Mouse (Mus musculus): ENCODE results near the gene Btnl2. TPM values are rescaled to one million over a fixed set of nuclear protein-coding genes. Genes with fewer than 3 reads are reported as not detected.

The Btnl2 gene
- polyA plus RNA-seq, 1 experiment from 2014 or later = not detected

DNA sequence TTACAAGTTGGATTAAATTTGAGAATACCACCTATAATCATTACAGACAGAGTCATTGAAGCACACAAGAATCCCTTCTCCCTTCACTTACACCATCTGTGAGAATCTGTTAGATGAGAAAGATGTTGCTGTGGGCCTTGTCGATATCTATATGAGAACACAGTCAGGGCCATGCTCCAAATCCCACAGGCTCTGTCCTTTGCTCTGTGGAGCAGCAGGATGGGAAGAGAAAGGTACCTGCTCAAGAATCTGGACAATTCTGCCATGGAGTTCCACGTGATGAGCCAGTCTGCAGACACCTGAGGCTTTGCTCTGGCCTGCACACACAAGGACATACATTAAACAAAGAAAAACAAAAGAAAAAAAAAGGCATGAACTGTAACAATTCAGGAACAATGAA, 37.9 kb upstream of the Btnl2 start:
- no peak for ATAC-seq (ENCODE audit: low FRiP score)
- Histone ChIP-seq H3K9me3 (replicated peaks) (no peaks in the 10 kb centered on the region), H3K4me2 (replicated peaks) (no peak overlapping the region), H3K9ac (no peak overlapping the region), H3K27ac (no peak overlapping the region), H3K4me3 (no peak overlapping the region), H3K27me3 (no peaks in the 10 kb centered on the region), H3K36me3 (no peaks in the 10 kb centered on the region), H3K4me1 (no peaks in the 10 kb centered on the region)
- 77% methylated on average over 2 of the region's 2 CpGs for WGBS

- Histone ChIP-seq H3K4me2 (replicated peaks) (no peak overlapping the region), H3K9ac (no peak overlapping the region), H3K4me3 (no peak overlapping the region), H3K36me3 (no peaks in the 10 kb centered on the region), H3K9me3 (replicated peaks) (no peaks in the 10 kb centered on the region), H3K27me3 (no peaks in the 10 kb centered on the region), H3K27ac (no peak overlapping the region), H3K4me1 (no peaks in the 10 kb centered on the region)
- no peak for ATAC-seq (ENCODE audit: low FRiP score)
- 45% methylated on average over 2 of the region's 2 CpGs for WGBS
Measured at GRCm38 (mm10) chr17:34317275-34317674, 37.3 kb upstream of the Btnl2 start.

- Histone ChIP-seq H3K27me3 (no peaks in the 10 kb centered on the region), H3K9ac (no peak within 1 kb of the TSS), H3K27ac (no peak within 1 kb of the TSS), H3K4me2 (replicated peaks) (no peak within 1 kb of the TSS), H3K9me3 (replicated peaks) (no peaks in the 10 kb centered on the region), H3K4me3 (no peak within 1 kb of the TSS), H3K4me1 (no peaks in the 10 kb centered on the region), H3K36me3 (no peaks in the 10 kb centered on the region)
- no peak for ATAC-seq (ENCODE audit: low FRiP score)
- 35% methylated on average over 4 of the region's 4 CpGs for WGBS
Measured at GRCm38 (mm10) chr17:34325436-34325835, 29.2 kb upstream of the Btnl2 start, which contains the start of gene H2-Eb2. H2-Eb2 (plus strand) TSS chr17:34325665.

- Histone ChIP-seq H3K36me3 (no peaks in the 10 kb centered on the region), H3K9me3 (replicated peaks) (no peaks in the 10 kb centered on the region), H3K9ac (no peak overlapping the region), H3K4me1 (no peaks in the 10 kb centered on the region), H3K4me3 (no peak overlapping the region), H3K27ac (no peak overlapping the region), H3K4me2 (replicated peaks) (no peak overlapping the region), H3K27me3 (no peaks in the 10 kb centered on the region)
- no peak for ATAC-seq (ENCODE audit: low FRiP score)
- WGBS = 68% methylated on average over 3 of the region's 3 CpGs
Measured at GRCm38 (mm10) chr17:34326373-34326772, 28.2 kb upstream of the Btnl2 start.

DNA sequence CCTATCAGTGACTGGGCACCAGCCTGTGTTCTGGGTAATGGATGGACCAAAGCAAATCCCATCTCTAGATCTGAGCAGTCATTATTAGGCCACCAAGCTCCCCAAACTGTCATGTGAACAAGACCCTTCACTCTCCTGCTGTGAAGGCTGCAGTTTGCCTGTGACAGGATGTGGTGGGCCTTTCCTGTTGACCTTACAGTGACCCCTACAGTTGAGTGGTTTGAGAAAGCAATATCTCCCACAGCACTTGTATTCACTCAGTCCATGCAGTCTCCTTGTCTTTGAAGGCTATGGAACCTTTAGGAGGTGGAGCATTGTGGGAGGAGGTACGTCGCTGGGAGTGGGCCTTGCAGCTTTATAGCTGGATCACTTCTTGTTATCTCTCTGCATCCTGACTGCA, 24.8 kb upstream of the Btnl2 start:
- WGBS = 63% methylated on average over 2 of the region's 2 CpGs
- no peaks in the 10 kb centered on the region for H3K36me3 ChIP-seq
- H3K4me1 ChIP-seq = no peaks in the 10 kb centered on the region
- no peaks in the 10 kb centered on the region for H3K27me3 ChIP-seq
- no peak overlapping the region for H3K4me3 ChIP-seq
- H3K9me3 ChIP-seq (replicated peaks) = no peaks in the 10 kb centered on the region
- no peak for ATAC-seq (ENCODE audit: low FRiP score)
- no peak overlapping the region for H3K9ac ChIP-seq
- no peak overlapping the region for H3K27ac ChIP-seq
- H3K4me2 ChIP-seq (replicated peaks) = no peak overlapping the region

DNA sequence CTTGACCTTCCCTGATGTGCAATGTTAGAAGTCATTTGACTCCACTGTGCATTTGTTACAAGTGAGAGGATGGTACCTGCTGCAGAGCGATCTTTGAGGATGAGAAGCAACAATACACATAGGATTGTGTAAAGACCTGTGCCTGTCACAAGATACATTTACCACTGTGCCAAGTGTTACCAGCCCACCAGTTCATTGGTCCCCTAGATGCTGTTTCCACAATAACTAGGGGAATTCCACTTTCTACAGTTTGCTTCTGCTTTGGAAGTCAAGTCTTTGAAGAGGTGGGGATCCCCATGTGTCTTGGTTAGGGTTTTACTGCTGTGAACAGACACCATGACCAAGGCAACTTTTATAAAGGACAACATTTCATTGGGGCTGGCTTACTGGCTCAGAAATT, 23.4 kb upstream of the Btnl2 start:
- H3K4me1 ChIP-seq = no peaks in the 10 kb centered on the region
- 89% methylated on average over 1 of the region's 1 CpGs for WGBS
- no peak overlapping the region for H3K4me3 ChIP-seq
- no peak overlapping the region for H3K27ac ChIP-seq
- no peaks in the 10 kb centered on the region for H3K36me3 ChIP-seq
- H3K9me3 ChIP-seq (replicated peaks) = no peaks in the 10 kb centered on the region
- H3K27me3 ChIP-seq = no peaks in the 10 kb centered on the region
- ATAC-seq (ENCODE audit: low FRiP score) = no peak
- no peak overlapping the region for H3K9ac ChIP-seq
- no peak overlapping the region for H3K4me2 ChIP-seq (replicated peaks)

GRCm38 (mm10) chr17:34340619-34341402, 13.8 kb upstream of the Btnl2 start:
- no peak for ATAC-seq (ENCODE audit: low FRiP score)
- no peak overlapping the region for H3K4me3 ChIP-seq

GRCm38 (mm10) chr17:34344882-34345281, 9.7 kb upstream of the Btnl2 start:
- H3K4me3 ChIP-seq = no peak overlapping the region
- 90% methylated on average over 4 of the region's 4 CpGs for WGBS
- no peaks in the 10 kb centered on the region for H3K4me1 ChIP-seq
- H3K27me3 ChIP-seq = no peaks in the 10 kb centered on the region
- no peak overlapping the region for H3K27ac ChIP-seq
- no peak overlapping the region for H3K9ac ChIP-seq
- no peaks in the 10 kb centered on the region for H3K36me3 ChIP-seq
- no peaks in the 10 kb centered on the region for H3K9me3 ChIP-seq (replicated peaks)
- ATAC-seq (ENCODE audit: low FRiP score) = no peak
- no peak overlapping the region for H3K4me2 ChIP-seq (replicated peaks)

More at GRCm38 (mm10) chr17:34340619-34341402, 13.8 kb upstream of the Btnl2 start:
- Histone ChIP-seq H3K36me3 (no peaks in the 10 kb centered on the region), H3K4me2 (replicated peaks) (no peak overlapping the region), H3K9ac (no peak overlapping the region), H3K27me3 (no peaks in the 10 kb centered on the region), H3K9me3 (replicated peaks) (no peaks in the 10 kb centered on the region), H3K27ac (no peak overlapping the region), H3K4me1 (no peaks in the 10 kb centered on the region)
- WGBS = 39% methylated on average over 3 of the region's 3 CpGs

DNA sequence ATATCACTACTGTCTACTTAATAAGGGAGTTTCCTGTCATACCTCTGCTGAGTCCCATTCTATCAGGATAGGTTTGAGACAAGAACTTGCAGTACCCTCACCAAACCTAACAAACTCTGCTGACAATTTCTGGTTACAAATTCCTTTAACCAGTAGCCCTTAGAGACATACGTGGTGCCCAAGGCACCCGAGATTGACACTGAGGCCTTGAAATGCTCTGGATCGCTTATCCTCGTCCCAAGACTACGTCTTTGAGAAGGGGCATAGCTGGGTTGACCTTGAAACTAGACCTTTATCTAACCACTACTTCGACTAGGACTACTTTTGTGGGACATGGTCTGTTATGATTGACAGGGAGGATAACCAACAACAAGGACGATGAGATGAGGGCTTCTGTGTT, 9.1 kb upstream of the Btnl2 start:
- Histone ChIP-seq H3K27ac (no peak overlapping the region), H3K9ac (no peak overlapping the region), H3K9me3 (replicated peaks) (no peaks in the 10 kb centered on the region), H3K27me3 (no peaks in the 10 kb centered on the region), H3K4me1 (no peaks in the 10 kb centered on the region), H3K4me3 (no peak overlapping the region), H3K36me3 (no peaks in the 10 kb centered on the region), H3K4me2 (replicated peaks) (no peak overlapping the region)
- WGBS = 86% methylated on average over 7 of the region's 7 CpGs
- ATAC-seq (ENCODE audit: low FRiP score) = no peak

DNA sequence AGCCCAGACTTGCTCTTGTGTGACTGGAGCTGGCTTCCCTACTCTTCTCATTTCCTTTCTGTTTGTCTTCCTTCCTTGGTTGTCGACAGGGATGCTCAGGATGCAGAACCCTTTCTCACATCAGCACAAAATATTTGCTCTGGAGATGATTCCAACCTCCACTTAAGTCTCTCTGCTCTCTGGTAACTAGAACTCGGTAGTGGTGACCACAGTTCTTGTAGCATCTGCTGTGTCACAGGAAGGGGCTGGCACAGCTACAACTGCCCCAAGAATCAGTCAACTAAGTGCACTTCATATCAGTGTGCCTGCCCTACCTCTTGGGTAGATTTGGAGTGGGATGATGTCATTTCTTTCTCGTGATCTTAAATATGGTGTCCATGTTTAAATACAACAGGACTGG, 8.6 kb upstream of the Btnl2 start:
- Histone ChIP-seq H3K27me3 (no peaks in the 10 kb centered on the region), H3K4me1 (no peaks in the 10 kb centered on the region), H3K36me3 (no peaks in the 10 kb centered on the region), H3K27ac (no peak overlapping the region), H3K9ac (no peak overlapping the region), H3K4me2 (replicated peaks) (no peak overlapping the region), H3K4me3 (no peak overlapping the region), H3K9me3 (replicated peaks) (no peaks in the 10 kb centered on the region)
- ATAC-seq (ENCODE audit: low FRiP score) = no peak
- WGBS = 78% methylated on average over 3 of the region's 3 CpGs

GRCm38 (mm10) chr17:34347606-34348308, 6.9 kb upstream of the Btnl2 start:
- ATAC-seq (ENCODE audit: low FRiP score) = no peak
- Histone ChIP-seq H3K4me1 (no peaks in the 10 kb centered on the region), H3K27ac (no peak overlapping the region), H3K9ac (no peak overlapping the region), H3K9me3 (replicated peaks) (no peaks in the 10 kb centered on the region), H3K4me3 (no peak overlapping the region), H3K4me2 (replicated peaks) (no peak overlapping the region), H3K36me3 (no peaks in the 10 kb centered on the region), H3K27me3 (no peaks in the 10 kb centered on the region)
- 77% methylated on average over 6 of the region's 6 CpGs for WGBS

- no peak overlapping the region for H3K27ac ChIP-seq
- WGBS = 8% methylated on average over 4 of the region's 4 CpGs
Measured at GRCm38 (mm10) chr17:34349429-34349828, 5.2 kb upstream of the Btnl2 start.

GRCm38 (mm10) chr17:34354940-34355339, 318 bp downstream of the Btnl2 start:
- H3K27me3 ChIP-seq = peaks cover 3% of the 10 kb centered on the region; the same call in 1 of the 2 replicates
- no peak overlapping the region for H3K27ac ChIP-seq
- 97% methylated on average over 1 of the region's 1 CpGs for WGBS
- H3K9ac ChIP-seq = no peak overlapping the region
- ATAC-seq (ENCODE audit: low FRiP score) = no peak
- no peaks in the 10 kb centered on the region for H3K36me3 ChIP-seq
- no peak overlapping the region for H3K4me2 ChIP-seq (replicated peaks)
- no peaks in the 10 kb centered on the region for H3K9me3 ChIP-seq (replicated peaks)
- no peaks in the 10 kb centered on the region for H3K4me1 ChIP-seq
- no peak overlapping the region for H3K4me3 ChIP-seq

More at GRCm38 (mm10) chr17:34349429-34349828, 5.2 kb upstream of the Btnl2 start:
- H3K9me3 ChIP-seq (replicated peaks) = no peaks in the 10 kb centered on the region
- no peak overlapping the region for H3K4me3 ChIP-seq
- H3K9ac ChIP-seq = no peak overlapping the region
- H3K4me1 ChIP-seq = no peaks in the 10 kb centered on the region
- ATAC-seq (ENCODE audit: low FRiP score) = no peak
- H3K36me3 ChIP-seq = no peaks in the 10 kb centered on the region
- no peak overlapping the region for H3K4me2 ChIP-seq (replicated peaks)
- no peaks in the 10 kb centered on the region; the same call in 1 of the 2 replicates for H3K27me3 ChIP-seq

Measured in hindbrain, embryonic 12.5 days (tissue).